ENCODE assay signal across 8 mouse cellular contexts in genomic region chr1:132067261-132068255, GRCm38 (mm10). TPM values are rescaled to one million over a fixed set of nuclear protein-coding genes. Genes with fewer than 3 reads are reported as not detected.
A peak's percentile ranks its signal among the peaks of the same experiment; 100 is the strongest.
DNase-seq lines count a peak whose midpoint lies in the region; ATAC-seq lines count a peak whose summit lies in the region.

Gene Mfsd4a (minus strand): TSS chr1:132068062.

- DNase-seq in left cerebral cortex, adult 18-20 months (ENCODE audit: low spot score in 2 of 2) = peak; percentile 44 to 66
- DNase-seq in left cerebral cortex, adult 11 months (ENCODE audit: low spot score) = no peak
- DNase-seq in embryonic facial prominence, embryonic 10.5 days (ENCODE audit: low spot score) = peak; percentile 68
- DNase-seq in heart, adult 8-10 months (ENCODE audit: low spot score) = peak; percentile 16
- DNase-seq in kidney, adult 8-10 months = peak; percentile 47 to 48

- WGBS in embryonic facial prominence, embryonic 10.5 days = 3% methylated on average over 80 of the region's 80 CpGs
- 3% methylated on average over 72 of the region's 80 CpGs for WGBS in limb, embryonic 15.5 days
- WGBS in midbrain, embryonic 15.5 days = 2% methylated on average over 66 of the region's 80 CpGs
- WGBS in stomach, embryonic 14.5 days = 2% methylated on average over 68 of the region's 80 CpGs

- peaks cover 11% of the 10 kb centered on the region for H3K4me1 ChIP-seq in embryonic facial prominence, embryonic 10.5 days
- peaks cover 16% of the 10 kb centered on the region for H3K4me1 ChIP-seq in limb, embryonic 15.5 days
- H3K4me1 ChIP-seq in midbrain, embryonic 15.5 days = peaks cover 12% of the 10 kb centered on the region; the same call in 1 of the 2 replicates
- peaks cover 6% of the 10 kb centered on the region; the same call in 1 of the 2 replicates for H3K4me1 ChIP-seq in stomach, embryonic 14.5 days (ENCODE audit: control insufficient read depth, insufficient read depth, low read length)

- H3K4me3 ChIP-seq in embryonic facial prominence, embryonic 10.5 days = peak within 1 kb of the TSS; percentile 64
- H3K4me3 ChIP-seq in limb, embryonic 15.5 days = peak within 1 kb of the TSS; percentile 48
- H3K4me3 ChIP-seq in midbrain, embryonic 15.5 days = peak within 1 kb of the TSS; percentile 47
- peak within 1 kb of the TSS; percentile 28 for H3K4me3 ChIP-seq in stomach, embryonic 14.5 days (ENCODE audit: low read depth, low read length)

- peak; percentile 66 for ATAC-seq in limb, embryonic 15.5 days (ENCODE audit: insufficient number of reproducible peaks, low FRiP score, low TSS enrichment, low read depth)
- ATAC-seq in midbrain, embryonic 15.5 days (replicated peaks) = peak; percentile 86
- ATAC-seq in stomach, embryonic 14.5 days (ENCODE audit: insufficient number of reproducible peaks, insufficient read depth, low FRiP score, low read depth) = peak; percentile 82

- H3K27ac ChIP-seq in embryonic facial prominence, embryonic 10.5 days (replicated peaks) = peak within 1 kb of the TSS; percentile 4; the same call in 1 of the 2 replicates
- H3K27ac ChIP-seq in limb, embryonic 15.5 days = no peak within 1 kb of the TSS
- no peak within 1 kb of the TSS for H3K27ac ChIP-seq in midbrain, embryonic 15.5 days
- no peak within 1 kb of the TSS for H3K27ac ChIP-seq in stomach, embryonic 14.5 days (ENCODE audit: low read length)

- peak within 1 kb of the TSS; percentile 48 for H3K9ac ChIP-seq in limb, embryonic 15.5 days
- H3K9ac ChIP-seq in midbrain, embryonic 15.5 days = peak within 1 kb of the TSS; percentile 49
- no peak within 1 kb of the TSS; the same call in 1 of the 2 replicates for H3K9ac ChIP-seq in stomach, embryonic 14.5 days (replicated peaks; ENCODE audit: low read depth, low read length)

- H3K9me3 ChIP-seq in embryonic facial prominence, embryonic 10.5 days = no peaks in the 10 kb centered on the region
- no peaks in the 10 kb centered on the region for H3K9me3 ChIP-seq in limb, embryonic 15.5 days
- no peaks in the 10 kb centered on the region for H3K9me3 ChIP-seq in midbrain, embryonic 15.5 days
- H3K9me3 ChIP-seq in stomach, embryonic 14.5 days (ENCODE audit: control insufficient read depth, low read depth, low read length) = no peaks in the 10 kb centered on the region

- no peaks in the 10 kb centered on the region for H3K36me3 ChIP-seq in embryonic facial prominence, embryonic 10.5 days (replicated peaks)
- no peaks in the 10 kb centered on the region for H3K36me3 ChIP-seq in limb, embryonic 15.5 days
- H3K36me3 ChIP-seq in midbrain, embryonic 15.5 days (replicated peaks) = no peaks in the 10 kb centered on the region
- no peaks in the 10 kb centered on the region for H3K36me3 ChIP-seq in stomach, embryonic 14.5 days (ENCODE audit: control insufficient read depth, insufficient read depth, low read length)

- peaks cover 77% of the 10 kb centered on the region for H3K27me3 ChIP-seq in embryonic facial prominence, embryonic 10.5 days (replicated peaks; ENCODE audit: low read depth, poor library complexity, severe bottlenecking)
- peaks cover 50% of the 10 kb centered on the region for H3K27me3 ChIP-seq in limb, embryonic 15.5 days
- peaks cover 15% of the 10 kb centered on the region for H3K27me3 ChIP-seq in midbrain, embryonic 15.5 days (replicated peaks)
- peaks cover 22% of the 10 kb centered on the region for H3K27me3 ChIP-seq in stomach, embryonic 14.5 days (ENCODE audit: control insufficient read depth, insufficient read depth, low read length)

- H3K4me2 ChIP-seq in limb, embryonic 15.5 days = peak within 1 kb of the TSS; percentile 96
- peak within 1 kb of the TSS; percentile 91 for H3K4me2 ChIP-seq in midbrain, embryonic 15.5 days
- peak within 1 kb of the TSS; percentile 69 for H3K4me2 ChIP-seq in stomach, embryonic 14.5 days (replicated peaks; ENCODE audit: low read depth, low read length)

RNA-seq across cellular contexts. Expression of gene Mfsd4a, which starts in this region (rescaled TPM):
- total RNA-seq in left cerebral cortex, adult 18-20 months (2021) = 10 to 100 TPM; 72.9 to 78.3 TPM
- polyA plus RNA-seq in embryonic facial prominence, embryonic 10.5 days (2016; fragmentation: Nextera tagmentation; extraction: Ambion mirVana) = 12.5 and 14.6 TPM in 2 replicates
- 1 to 10 TPM; 4.7 to 9.4 (median 7.7) TPM for total RNA-seq in heart, adult 8-10 months (2022)
- 11.7 and 14.7 TPM in 2 replicates for polyA plus RNA-seq in limb, embryonic 15.5 days (2015; fragmentation: Nextera tagmentation; extraction: Ambion mirVana)
- polyA plus RNA-seq in midbrain, embryonic 15.5 days (2015; fragmentation: Nextera tagmentation; extraction: Ambion mirVana) = 7.8 and 8.5 TPM in 2 replicates
- 14.5 and 16.5 TPM in 2 replicates for polyA plus RNA-seq in stomach, embryonic 14.5 days (2014; fragmentation: Nextera tagmentation; extraction: Ambion mirVana)

Comparison
In these comparisons a context has a peak if more than half of its experiments do, and no peak if none do; other contexts are left out.
1. RNA of gene Mfsd4a (total RNA-seq): 72.9 to 78.3 TPM in left cerebral cortex, adult 18-20 months; 4.7 to 9.4 TPM in heart, adult 8-10 months; every median in the first group is over 4 times any median in the second.
2. Peak in every context shown above with its lines, with median percentiles within 50 percentile points of each other: H3K4me3 ChIP-seq, ATAC-seq and H3K4me2 ChIP-seq.